Mouse (Mus musculus) heart, postnatal 36 days (tissue): Measurements from ENCODE around the gene Gas6. TPM values are rescaled to one million over a fixed set of nuclear protein-coding genes. Genes with fewer than 3 reads are reported as not detected.

ENCODE experiments used
- DNase-seq, 2 experiments: peaks; one replicate each; pipeline ENCODE4 v3.0.0; 2021 to 2022
- intact Hi-C: fragments of 180-260 bp; cut with DNase I; formaldehyde crosslinking; loops from one replicate; pipeline ENCODE4 v1.15.1; 2025
- total RNA-seq, 2 experiments: library from RNA; stranded (reverse); gene quantifications; 2 replicates each; pipeline ENCODE4 v1.2.3; 2021

Gene Gas6
- total RNA-seq, 2 experiments from 2014 or later = 117 to 135 TPM

GRCm38 (mm10) chr8:13507284-13507937, 13.1 kb upstream of the Gas6 start:
- no peak for DNase-seq
- intact Hi-C loops = no loop called here

DNA sequence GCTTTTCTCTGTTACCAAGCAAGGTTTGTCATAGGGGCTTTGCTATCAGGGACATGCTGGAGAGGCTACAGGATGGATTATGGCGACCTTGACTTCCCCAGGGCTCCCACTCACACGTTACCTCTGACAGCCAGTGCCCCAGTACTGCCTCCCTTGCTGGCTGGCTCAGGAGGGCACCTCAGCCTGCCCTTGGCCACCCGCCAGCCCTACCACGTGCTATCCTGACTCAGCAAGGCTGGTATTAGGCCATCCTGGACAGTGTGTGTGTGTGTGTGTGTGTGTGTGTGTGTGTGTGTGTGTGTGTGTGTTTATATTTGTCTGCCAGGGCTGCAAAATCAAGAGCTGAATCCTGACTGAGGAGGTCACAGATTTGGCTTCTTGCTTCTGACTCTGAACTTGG, 12.6 kb upstream of the Gas6 start:
- intact Hi-C loops = no loop called here
- DNase-seq = peak; percentile 70 to 75

DNA sequence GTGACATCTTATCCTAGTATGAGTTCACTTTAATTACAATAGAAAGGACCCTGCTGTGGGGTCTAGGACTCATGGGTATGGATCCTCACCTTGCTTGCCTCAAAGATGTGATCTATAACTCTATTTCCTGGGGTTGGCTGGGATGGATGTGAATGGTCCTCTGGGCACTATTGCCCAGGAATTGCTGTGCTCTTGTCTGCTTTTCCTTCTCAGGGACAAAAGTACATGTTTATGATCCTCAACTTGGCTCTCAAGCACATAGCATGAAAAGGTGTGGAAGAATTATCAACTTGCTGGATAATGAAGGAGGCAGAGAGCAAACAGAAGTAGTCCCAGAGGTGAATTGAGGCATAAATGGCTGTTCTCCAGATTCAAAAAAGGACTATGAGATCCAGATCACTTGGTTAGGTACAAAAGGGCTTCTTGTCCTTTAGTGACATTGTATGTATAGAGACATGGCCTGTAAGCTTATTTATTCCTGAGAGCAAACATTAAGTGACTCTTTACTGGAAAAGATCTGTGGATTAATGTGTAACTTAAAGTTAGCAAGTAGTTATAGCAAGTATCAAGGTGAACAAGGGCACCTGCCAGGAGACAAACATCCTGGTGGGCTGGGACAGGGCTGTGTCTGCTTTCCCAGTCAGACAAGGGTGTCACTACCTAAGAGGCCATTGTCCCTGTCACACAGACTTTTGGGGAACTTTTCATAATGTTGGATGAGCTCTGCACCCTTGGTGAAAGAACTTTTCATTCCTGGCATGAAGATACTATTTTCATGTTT, 10.8 kb upstream of the Gas6 start:
- DNase-seq = no peak
- intact Hi-C loops = no loop called here

DNA sequence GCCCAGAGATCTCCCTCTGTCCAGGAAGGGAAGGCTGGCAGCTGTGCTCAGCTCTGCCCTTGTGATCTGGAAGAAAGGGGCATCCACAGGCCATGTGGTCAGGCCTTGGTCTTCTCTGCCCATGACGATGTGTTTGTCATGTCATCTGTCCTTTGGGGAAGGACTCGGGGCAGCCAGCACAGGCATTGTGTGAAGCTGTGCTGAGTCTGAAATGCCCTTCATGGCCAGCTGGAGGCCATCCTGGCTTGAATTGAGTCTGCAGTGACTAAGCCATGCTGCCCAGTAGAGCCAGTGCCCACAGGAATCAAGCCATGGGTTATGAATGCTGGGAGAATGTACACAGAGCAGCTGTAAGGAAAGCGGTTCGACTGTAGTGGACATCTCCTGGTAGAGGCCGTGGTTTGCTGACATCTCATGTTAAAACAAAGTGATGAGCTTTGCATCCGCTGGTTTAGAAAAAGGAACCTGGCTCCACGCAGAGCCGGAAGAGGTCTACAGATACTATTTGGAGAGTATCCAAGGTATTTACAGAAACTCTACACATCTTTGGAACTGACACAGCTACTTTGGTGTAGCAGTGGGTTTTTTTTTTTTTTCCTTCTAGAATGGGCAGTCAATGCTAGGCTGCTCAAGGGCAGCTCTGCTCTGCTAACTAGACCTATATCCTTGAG, 9.8 kb upstream of the Gas6 start:
- DNase-seq = peak in 1 of 2 experiments; percentile 44

GRCm38 (mm10) chr8:13501221-13501620, 6.9 kb upstream of the Gas6 start:
- intact Hi-C loops = no loop called here
- DNase-seq = no peak

More for the DNA sequence above, 9.8 kb upstream of the Gas6 start:
- intact Hi-C loops = no loop called here

DNA sequence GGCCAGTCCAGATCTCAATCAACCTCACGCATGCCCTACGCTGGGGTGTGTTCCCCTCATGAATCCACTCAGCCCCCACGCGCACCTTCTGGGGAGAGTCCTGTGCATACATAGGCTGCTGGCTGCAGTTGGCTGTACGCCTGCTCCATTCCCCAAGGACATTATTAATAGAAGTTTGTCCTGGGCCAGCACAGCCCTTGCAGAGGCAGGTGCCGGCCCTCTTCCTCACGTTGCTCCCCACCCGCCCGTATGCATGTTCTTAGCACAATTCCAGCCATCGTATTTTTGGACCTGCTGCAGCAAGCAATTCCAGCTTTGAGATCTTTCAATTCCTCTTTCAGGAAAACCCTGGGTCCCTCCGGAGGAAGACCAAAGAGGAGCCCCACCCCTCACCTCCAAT, 1.3 kb downstream of the Gas6 start:
- DNase-seq = peak; percentile 71 to 79
- intact Hi-C loops = loop anchor here (1.0 to 5.0 kb wide), 3 partner anchors 37 to 189 kb away; no protein-coding TSS in a partner anchor

- intact Hi-C loops = loop anchor here (2.0 to 5.0 kb wide), 2 partner anchors 56 to 190 kb away; no protein-coding TSS in a partner anchor
- DNase-seq = peak; percentile 69 to 74
These were observed 1.9 kb downstream of the Gas6 start for GRCm38 (mm10) chr8:13492198-13492995.

DNA sequence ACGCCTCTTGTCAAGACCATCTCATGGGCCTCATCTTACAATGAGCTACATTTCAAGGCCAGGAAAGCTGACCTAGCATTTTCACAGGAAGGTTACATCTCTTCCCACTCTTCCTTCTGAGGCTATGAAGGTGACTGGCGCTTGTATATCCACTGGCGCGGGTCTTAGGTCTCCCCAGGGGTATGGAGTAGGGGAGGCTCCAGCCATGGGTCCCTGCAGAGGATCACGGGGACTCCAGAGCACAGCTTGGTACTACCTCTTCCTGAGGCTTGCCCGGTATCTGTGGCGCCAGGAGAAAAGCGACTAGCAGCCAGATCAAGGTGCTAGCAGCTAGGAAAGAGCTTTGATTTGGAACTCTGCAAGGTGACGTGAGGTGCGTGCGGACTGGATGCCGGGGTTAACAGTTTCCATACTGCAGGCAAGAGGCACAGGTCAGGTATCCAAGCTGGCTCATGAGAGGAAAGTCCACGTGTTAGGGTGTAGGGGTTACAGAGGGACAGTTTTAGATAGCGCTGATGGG, 2.7 kb downstream of the Gas6 start:
- DNase-seq = no peak
- intact Hi-C loops = loop anchor here (2.0 to 5.0 kb wide), 2 partner anchors 57 to 191 kb away; no protein-coding TSS in a partner anchor

GRCm38 (mm10) chr8:13489986-13490910, 4.0 kb downstream of the Gas6 start:
- intact Hi-C loops = loop anchor here (5.0 kb wide), 1 partner anchor 192 kb away; no protein-coding TSS in a partner anchor

DNA sequence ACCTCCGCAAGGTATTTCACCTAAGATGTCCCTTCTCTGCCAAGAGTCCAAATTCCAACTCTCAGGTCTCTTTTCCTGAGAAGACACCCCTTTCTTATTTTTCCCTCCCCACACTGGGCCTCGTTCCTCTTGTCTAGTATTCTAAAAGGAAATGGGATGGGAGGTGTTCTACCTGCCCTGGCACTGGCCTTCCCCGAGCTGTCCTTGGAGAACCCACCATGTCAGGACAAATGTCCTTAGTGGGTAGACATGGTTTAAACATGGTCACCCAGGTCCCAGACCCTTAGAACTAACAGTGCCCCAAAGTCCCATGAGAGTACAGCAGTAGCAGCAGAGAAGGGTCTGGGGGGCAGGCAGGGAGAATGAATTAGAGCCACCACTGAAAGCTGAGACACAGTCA, 4.9 kb downstream of the Gas6 start:
- DNase-seq = no peak
- intact Hi-C loops = no loop called here

More at GRCm38 (mm10) chr8:13489986-13490910, 4.0 kb downstream of the Gas6 start:
- DNase-seq = peak; percentile 37 to 52

DNA sequence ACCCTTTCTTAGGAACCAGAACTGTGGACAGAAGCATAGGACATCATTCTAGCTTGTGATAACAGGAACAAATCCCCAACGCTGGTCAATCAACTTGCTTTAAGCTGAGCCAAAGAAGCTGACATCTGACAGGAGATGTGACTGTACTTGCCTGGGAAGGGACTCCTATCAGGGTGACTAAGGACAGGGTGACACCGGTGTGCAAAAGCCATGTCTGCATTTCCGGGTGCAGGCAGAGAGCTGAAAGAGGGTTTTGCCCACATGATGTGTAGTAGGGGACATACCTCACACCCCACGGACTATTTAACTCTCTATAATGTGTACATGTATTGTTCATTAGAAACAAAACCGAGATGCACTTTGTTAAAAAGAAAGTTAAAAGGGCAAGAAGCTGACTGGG, 11.1 kb downstream of the Gas6 start:
- intact Hi-C loops = no loop called here
- no peak for DNase-seq

DNA sequence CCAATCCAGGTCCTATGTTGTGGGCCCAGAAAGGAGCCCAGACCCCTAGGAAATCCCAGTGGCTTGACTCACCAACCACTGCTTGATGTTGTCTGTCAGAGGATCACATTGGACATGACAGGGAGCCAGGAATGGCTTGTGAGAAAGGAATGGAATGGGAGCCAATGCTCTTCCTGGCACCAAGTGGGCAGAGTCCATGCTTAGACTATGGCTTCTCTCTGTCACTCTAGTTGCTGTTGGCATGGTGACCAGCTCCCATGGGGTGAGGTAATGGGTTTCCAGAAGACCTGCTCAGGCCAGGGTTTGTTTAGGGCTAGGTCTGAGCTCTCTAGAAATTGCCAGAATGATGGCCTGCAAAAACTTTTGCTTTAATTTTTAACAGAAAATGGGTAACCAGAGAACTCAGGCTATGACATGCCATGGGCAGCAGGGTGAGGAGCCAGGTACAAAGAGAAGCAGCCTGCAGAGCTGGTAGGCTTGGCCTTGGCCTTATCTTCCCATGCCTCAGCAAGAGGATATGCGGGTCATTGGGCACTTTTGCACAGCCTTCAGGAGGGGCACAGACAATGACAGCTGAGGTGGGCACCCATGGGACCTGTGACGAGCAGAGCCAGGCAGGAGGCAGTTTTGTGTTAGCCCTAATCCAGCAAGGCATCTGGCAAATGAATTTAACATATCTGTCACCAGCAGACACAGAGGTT, 12.0 kb downstream of the Gas6 start:
- DNase-seq = no peak
- intact Hi-C loops = no loop called here

DNA sequence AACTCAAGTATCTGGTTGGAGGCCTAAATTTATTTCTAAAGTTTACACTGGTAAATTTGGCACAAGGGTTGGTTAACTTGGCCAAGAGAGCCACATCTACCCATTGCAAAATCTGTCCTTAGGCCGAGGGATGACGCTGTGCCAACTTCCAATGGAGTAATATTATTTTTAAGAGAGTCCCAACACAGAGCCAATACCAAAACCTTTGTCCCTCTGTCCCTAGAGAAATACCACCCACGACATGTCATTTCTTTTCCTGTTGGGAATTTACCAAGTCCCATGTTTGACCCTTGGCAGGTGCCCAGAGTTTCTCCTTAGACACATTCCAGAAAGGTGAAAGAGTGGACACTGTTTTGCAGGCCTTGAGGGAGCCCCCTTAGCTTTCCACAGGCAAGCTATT, 12.7 kb downstream of the Gas6 start:
- DNase-seq = peak in 1 of 2 experiments; percentile 45
- intact Hi-C loops = no loop called here

DNA sequence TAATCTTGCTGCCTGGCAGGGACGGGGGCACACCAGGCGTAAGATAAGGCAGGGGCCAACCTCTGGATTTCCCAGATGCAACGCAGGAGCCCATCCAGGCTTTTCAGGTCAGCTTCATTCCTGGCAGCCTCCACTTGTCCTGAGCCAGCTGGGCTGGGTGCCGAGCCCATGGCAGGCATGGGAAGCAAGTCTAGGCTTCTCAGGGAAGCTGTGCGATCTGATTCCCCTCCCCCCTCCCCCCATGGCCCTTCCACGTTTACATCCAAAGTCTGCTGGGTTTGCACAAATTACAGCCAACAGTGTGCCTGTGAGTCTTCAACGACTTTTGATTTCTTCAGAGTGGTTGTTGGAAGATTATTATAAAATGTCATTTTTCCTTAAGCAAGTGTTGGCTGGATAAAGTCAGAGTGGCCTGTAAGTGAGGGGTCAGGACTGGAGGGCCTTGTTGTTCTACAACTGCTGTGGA, 13.2 kb downstream of the Gas6 start:
- intact Hi-C loops = no loop called here
- peak; percentile 67 to 70 for DNase-seq

GRCm38 (mm10) chr8:13475892-13476291, 18.4 kb downstream of the Gas6 start:
- DNase-seq = no peak
- intact Hi-C loops = no loop called here

DNA sequence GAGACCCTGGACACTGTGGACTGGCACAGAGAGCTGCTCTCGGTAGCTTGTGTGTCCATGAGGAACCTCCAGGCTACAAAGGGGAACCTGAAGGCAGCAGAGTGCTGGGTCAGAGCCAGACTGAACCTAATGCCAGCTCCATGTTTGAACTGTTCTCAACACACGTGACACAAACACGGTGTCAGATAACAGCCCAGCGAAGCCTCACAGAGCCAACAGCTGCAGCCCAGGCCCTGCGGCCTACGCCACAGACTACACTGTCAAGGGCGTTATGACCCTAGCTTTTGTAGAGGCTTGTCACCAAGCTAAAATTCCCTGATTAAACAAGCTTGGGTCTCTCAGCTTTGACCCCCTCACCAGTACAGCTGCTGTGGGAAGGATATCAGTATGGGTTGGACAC, 22.0 kb downstream of the Gas6 start:
- DNase-seq = peak in 1 of 2 experiments; percentile 48
- intact Hi-C loops = no loop called here

DNA sequence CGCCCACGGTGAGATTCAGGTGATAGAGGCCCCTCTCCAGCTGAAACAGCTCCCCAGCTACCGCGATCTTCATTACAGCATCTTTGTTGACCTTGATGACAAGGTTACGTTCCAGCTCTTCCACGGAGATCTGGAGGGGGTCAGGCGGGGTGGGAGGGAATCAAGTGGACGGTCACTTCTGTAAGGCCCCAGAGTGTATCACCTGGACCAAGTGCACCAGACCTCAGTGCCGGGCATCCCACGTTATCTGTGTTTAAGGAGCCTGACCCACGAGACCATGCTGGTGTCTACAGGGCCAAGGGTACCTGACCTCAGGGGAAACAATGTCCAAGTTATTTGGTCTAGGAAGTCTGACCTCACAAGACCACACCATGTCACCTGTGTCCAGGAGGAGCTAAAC, 22.8 kb downstream of the Gas6 start:
- no peak for DNase-seq
- intact Hi-C loops = no loop called here

GRCm38 (mm10) chr8:13468737-13469136, 25.6 kb downstream of the Gas6 start:
- intact Hi-C loops = no loop called here
- no peak for DNase-seq
